Mouse (Mus musculus): ENCODE measurements around the gene Scube2. TPM values are rescaled to one million over a fixed set of nuclear protein-coding genes. Genes with fewer than 3 reads are reported as not detected.
A peak's percentile ranks its signal among the peaks of the same experiment; 100 is the strongest.

The Scube2 gene
- polyA plus RNA-seq, 1 experiment: not detected

DNA sequence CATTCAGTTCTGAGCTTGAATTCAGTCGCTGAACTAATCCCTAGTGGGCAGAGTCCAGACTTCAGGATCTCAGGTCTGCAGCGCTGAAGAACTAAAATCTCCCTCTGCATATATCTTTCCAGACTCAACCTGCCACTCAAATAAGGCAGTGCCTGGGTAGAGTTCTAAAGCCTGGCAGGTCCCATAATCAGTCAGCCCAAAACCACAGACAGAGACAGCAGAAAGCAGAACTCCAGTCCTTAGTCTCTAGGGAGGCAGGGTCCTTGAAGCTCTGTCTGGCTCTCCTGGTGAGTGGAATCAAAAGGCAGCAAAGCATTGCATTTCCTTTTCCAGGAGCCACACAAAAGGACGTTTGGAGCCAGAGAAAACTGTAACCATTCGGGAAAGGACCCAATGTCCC lies 1.9 kb downstream of the Scube2 start:
- Histone ChIP-seq H3K4me1 (ENCODE audit: control insufficient read depth, insufficient read depth, low read length) (peaks cover 25% of the 10 kb centered on the region), H3K27ac (ENCODE audit: insufficient read depth, low read depth, low read length) (no peak overlapping the region), H3K4me3 (ENCODE audit: insufficient read depth, low read depth, low read length) (no peak overlapping the region)
- no peak for TF ChIP-seq CTCF (IDR thresholded peaks at IDR 0.05; ENCODE audit: insufficient read depth, low read depth, low read length)
- TF ChIP-seq POLR2A (IDR thresholded peaks at IDR 0.05; ENCODE audit: insufficient read depth, low read depth, low read length): no peak
- WGBS: 49% methylated on average over 4 of the region's 4 CpGs

DNA sequence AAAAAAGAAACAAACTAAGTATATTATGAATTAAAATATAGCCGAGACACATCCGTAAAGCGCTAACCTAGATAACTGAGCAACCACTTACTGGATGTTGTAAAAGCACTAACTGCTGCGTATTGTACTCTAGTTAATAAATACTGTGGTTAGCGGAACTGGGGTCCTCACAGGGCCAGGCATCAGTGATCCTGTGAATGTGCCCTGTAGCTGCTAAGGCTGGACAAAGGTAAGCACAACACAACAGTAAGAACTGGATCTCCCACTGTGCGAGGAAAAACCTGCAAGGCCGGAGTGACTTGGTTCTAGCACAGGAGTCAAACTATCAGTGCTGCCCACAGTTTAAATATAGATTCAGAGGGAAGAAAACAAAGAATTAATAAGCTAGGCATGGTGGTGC lies 5.3 kb downstream of the Scube2 start:
- Histone ChIP-seq H3K27ac (ENCODE audit: insufficient read depth, low read depth, low read length) (no peak overlapping the region), H3K4me1 (ENCODE audit: control insufficient read depth, insufficient read depth, low read length) (peaks cover 9% of the 10 kb centered on the region), H3K4me3 (ENCODE audit: insufficient read depth, low read depth, low read length) (no peak overlapping the region)
- TF ChIP-seq POLR2A (IDR thresholded peaks at IDR 0.05; ENCODE audit: insufficient read depth, low read depth, low read length) (no peak), CTCF (IDR thresholded peaks at IDR 0.05; ENCODE audit: insufficient read depth, low read depth, low read length) (no peak)
- 86% methylated on average over 7 of the region's 7 CpGs for WGBS

DNA sequence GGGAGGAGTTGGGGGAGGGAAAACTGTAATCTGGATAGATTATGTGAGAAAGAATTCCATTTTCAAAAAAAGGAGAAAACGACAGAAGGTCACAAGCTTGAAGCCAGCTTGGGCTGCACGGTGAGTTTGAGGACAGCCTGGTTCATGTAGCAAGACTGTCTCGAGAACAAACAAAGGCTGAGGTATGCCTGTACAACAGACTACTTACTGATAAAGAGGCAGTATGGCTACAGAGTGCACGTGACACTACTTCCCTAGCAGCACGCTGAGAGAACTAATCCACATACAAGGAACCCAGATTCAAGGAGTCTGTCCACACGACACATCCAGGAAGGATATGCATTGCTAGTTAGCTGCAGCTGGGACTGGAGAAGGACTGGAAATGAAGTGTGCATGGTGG lies 6.1 kb downstream of the Scube2 start:
- Histone ChIP-seq H3K4me3 (ENCODE audit: insufficient read depth, low read depth, low read length) (no peak overlapping the region), H3K27ac (ENCODE audit: insufficient read depth, low read depth, low read length) (no peak overlapping the region), H3K4me1 (ENCODE audit: control insufficient read depth, insufficient read depth, low read length) (peaks cover 6% of the 10 kb centered on the region)
- TF ChIP-seq POLR2A (IDR thresholded peaks at IDR 0.05; ENCODE audit: insufficient read depth, low read depth, low read length) (no peak), CTCF (IDR thresholded peaks at IDR 0.05; ENCODE audit: insufficient read depth, low read depth, low read length) (no peak)
- 67% methylated on average over 6 of the region's 6 CpGs for WGBS

GRCm38 (mm10) chr7:109852752-109853212 lies 12.7 kb downstream of the Scube2 start:
- 0 out of 2 replicates have a peak overlapping the region, but pooled peaks have one; percentile 47 for H3K27ac ChIP-seq (ENCODE audit: insufficient read depth, low read depth, low read length)
- 32% methylated on average over 7 of the region's 7 CpGs for WGBS
- no peak for TF ChIP-seq POLR2A (IDR thresholded peaks at IDR 0.05; ENCODE audit: insufficient read depth, low read depth, low read length)
- no peak for TF ChIP-seq CTCF (IDR thresholded peaks at IDR 0.05; ENCODE audit: insufficient read depth, low read depth, low read length)
- H3K4me1 ChIP-seq (ENCODE audit: control insufficient read depth, insufficient read depth, low read length): peaks cover 20% of the 10 kb centered on the region
- H3K4me3 ChIP-seq (ENCODE audit: insufficient read depth, low read depth, low read length): no peak overlapping the region

DNA sequence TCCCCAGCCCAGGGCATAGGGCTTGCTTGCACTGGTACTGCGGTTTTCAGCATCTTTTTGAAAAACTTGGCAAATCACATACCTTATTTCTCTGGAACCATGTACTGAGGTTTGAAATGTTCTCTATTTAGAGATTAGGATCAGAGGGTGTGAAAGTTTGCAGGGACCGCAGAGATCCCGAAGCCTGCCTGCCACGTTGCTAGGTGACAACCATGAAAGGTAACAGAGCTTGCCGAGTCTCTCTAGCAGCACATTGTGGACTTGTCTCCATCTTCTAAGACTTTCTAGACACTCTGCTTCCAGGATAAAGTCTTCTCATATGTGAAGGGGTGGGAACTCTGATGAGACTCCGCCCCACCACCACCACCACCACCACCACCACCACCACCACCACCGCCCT lies 13.5 kb downstream of the Scube2 start:
- no peak overlapping the region for H3K27ac ChIP-seq (ENCODE audit: insufficient read depth, low read depth, low read length)
- TF ChIP-seq CTCF (IDR thresholded peaks at IDR 0.05; ENCODE audit: insufficient read depth, low read depth, low read length) (no peak), POLR2A (IDR thresholded peaks at IDR 0.05; ENCODE audit: insufficient read depth, low read depth, low read length) (no peak)
- H3K4me3 ChIP-seq (ENCODE audit: insufficient read depth, low read depth, low read length): no peak overlapping the region
- 83% methylated on average over 7 of the region's 7 CpGs for WGBS
- H3K4me1 ChIP-seq (ENCODE audit: control insufficient read depth, insufficient read depth, low read length): peaks cover 20% of the 10 kb centered on the region

GRCm38 (mm10) chr7:109850531-109850930 lies 14.9 kb downstream of the Scube2 start:
- peaks cover 20% of the 10 kb centered on the region for H3K4me1 ChIP-seq (ENCODE audit: control insufficient read depth, insufficient read depth, low read length)
- H3K27ac ChIP-seq (ENCODE audit: insufficient read depth, low read depth, low read length): no peak overlapping the region
- 61% methylated on average over 3 of the region's 3 CpGs for WGBS
- no peak for TF ChIP-seq CTCF (IDR thresholded peaks at IDR 0.05; ENCODE audit: insufficient read depth, low read depth, low read length)
- TF ChIP-seq POLR2A (IDR thresholded peaks at IDR 0.05; ENCODE audit: insufficient read depth, low read depth, low read length): no peak
- H3K4me3 ChIP-seq (ENCODE audit: insufficient read depth, low read depth, low read length): no peak overlapping the region

DNA sequence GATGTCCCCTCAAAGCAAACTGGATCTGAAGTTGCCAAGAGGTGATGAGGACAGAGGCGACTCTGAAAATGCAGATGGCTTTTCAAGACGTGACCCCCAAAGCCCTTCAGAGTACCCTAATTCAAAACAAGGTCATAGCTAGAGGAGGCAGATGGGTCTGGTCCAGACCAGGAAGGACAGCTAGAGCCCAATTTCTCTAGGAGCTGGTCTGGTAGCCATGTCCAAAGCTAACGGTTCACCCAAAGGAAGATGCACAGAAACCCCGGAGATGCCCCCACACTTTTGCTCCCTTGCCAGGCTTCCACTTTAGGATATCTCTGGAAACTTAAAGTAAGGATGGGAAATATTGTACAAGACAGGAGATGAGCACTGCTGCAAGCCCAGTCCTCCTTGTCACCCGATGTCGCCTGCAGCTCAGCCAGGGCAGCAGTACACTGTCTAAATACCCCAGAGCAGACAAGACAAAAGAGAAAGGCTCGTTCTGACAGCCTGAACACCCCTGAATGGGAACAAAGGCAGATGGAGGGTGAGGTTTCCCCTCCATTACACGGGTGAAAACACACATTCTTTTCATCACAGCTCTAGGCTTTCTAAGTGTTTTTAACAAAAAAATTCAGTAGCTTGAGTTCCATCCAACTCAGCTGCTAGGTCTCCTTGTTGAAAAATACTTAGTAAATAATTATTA lies 15.6 kb downstream of the Scube2 start:
- H3K4me3 ChIP-seq (ENCODE audit: insufficient read depth, low read depth, low read length): no peak overlapping the region
- 44% methylated on average over 8 of the region's 8 CpGs for WGBS
- H3K4me1 ChIP-seq (ENCODE audit: control insufficient read depth, insufficient read depth, low read length): peaks cover 20% of the 10 kb centered on the region
- H3K27ac ChIP-seq (ENCODE audit: insufficient read depth, low read depth, low read length): no peak overlapping the region
- no peak for TF ChIP-seq POLR2A (IDR thresholded peaks at IDR 0.05; ENCODE audit: insufficient read depth, low read depth, low read length)
- no peak for TF ChIP-seq CTCF (IDR thresholded peaks at IDR 0.05; ENCODE audit: insufficient read depth, low read depth, low read length)

- TF ChIP-seq CTCF (IDR thresholded peaks at IDR 0.05; ENCODE audit: insufficient read depth, low read depth, low read length) (no peak), POLR2A (IDR thresholded peaks at IDR 0.05; ENCODE audit: insufficient read depth, low read depth, low read length) (no peak)
Observed at GRCm38 (mm10) chr7:109848867-109849733, 16.4 kb downstream of the Scube2 start.

DNA sequence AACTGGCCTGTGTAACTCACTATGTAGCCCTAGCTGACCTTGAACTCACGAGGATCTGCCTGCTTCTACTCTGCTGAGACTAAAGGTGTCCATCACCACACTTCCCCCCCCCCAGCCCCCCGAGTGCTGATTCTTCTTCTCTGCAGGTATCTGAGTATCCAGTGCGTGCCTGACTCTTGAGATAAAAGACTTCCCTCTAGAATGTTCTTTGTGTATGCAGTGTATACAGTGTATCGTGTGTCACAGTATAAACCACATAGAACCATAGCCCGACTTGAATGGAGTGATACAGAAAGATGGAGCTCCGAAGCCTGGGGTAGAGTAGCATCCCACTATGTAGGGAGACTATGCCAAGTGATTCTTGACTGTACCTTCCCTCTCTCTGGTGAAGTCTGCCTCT lies 21.4 kb downstream of the Scube2 start:
- 91% methylated on average over 6 of the region's 6 CpGs for WGBS
- H3K27ac ChIP-seq (ENCODE audit: insufficient read depth, low read depth, low read length): no peak overlapping the region
- H3K4me1 ChIP-seq (ENCODE audit: control insufficient read depth, insufficient read depth, low read length): peaks cover 2% of the 10 kb centered on the region; the same call in 1 of the 2 replicates
- H3K4me3 ChIP-seq (ENCODE audit: insufficient read depth, low read depth, low read length): no peak overlapping the region
- no peak for TF ChIP-seq CTCF (IDR thresholded peaks at IDR 0.05; ENCODE audit: insufficient read depth, low read depth, low read length)
- TF ChIP-seq POLR2A (IDR thresholded peaks at IDR 0.05; ENCODE audit: insufficient read depth, low read depth, low read length): no peak

More at GRCm38 (mm10) chr7:109848867-109849733, 16.4 kb downstream of the Scube2 start:
- Histone ChIP-seq H3K4me3 (ENCODE audit: insufficient read depth, low read depth, low read length) (no peak overlapping the region), H3K27ac (ENCODE audit: insufficient read depth, low read depth, low read length) (no peak overlapping the region), H3K4me1 (ENCODE audit: control insufficient read depth, insufficient read depth, low read length) (peaks cover 17% of the 10 kb centered on the region)
- WGBS: 67% methylated on average over 11 of the region's 11 CpGs

Data from olfactory bulb, adult 2 months (tissue).